Comparison of ENCODE assay signal across 11 mouse cellular contexts in the genomic region with DNA sequence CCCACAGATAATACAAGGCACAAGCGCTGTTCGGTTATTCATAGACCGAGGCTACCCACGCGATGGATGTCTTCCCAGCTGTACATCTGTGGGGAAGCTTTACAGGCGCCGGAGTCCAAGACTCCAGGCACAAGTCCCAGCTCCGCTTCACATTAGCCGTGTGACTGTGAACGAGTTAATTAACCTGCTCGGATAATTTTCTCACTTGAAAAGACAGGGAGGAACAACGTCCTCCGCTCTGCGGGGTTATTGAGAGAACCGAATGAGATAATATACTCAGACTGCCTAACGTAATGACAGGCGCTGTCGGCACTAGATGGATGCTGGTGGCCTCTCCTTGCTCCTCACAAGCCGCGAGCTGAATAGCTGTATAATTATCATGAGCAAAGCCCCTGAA.
DNase-seq lines count a peak whose midpoint lies in the region; ATAC-seq lines count a peak whose summit lies in the region.
"Had no signal": no experiment of that assay in that cellular context is flagged by ENCODE, and none has a peak within 500 bp of the region (broad histone marks: within the 10 kb centered on the region; RNA-seq: fewer than 3 reads in every experiment).

No protein-coding gene starts in this region.

- H3K4me1 ChIP-seq in hindbrain, embryonic 15.5 days (replicated peaks) = peaks cover 18% of the 10 kb centered on the region
- peaks cover 11% of the 10 kb centered on the region for H3K4me1 ChIP-seq in midbrain, embryonic 14.5 days (ENCODE audit: control insufficient read depth, insufficient read depth, low read length)
- H3K4me1 ChIP-seq: liver, embryonic 15.5 days had no signal

- peak overlapping the region; percentile 24 for H3K4me2 ChIP-seq in hindbrain, embryonic 15.5 days
- peak overlapping the region; percentile 42 for H3K4me2 ChIP-seq in midbrain, embryonic 14.5 days (ENCODE audit: low read length)
- H3K4me2 ChIP-seq: liver, embryonic 15.5 days had no signal

- H3K27me3 ChIP-seq in hindbrain, embryonic 15.5 days = no peaks in the 10 kb centered on the region
- no peaks in the 10 kb centered on the region for H3K27me3 ChIP-seq in midbrain, embryonic 14.5 days (ENCODE audit: control insufficient read depth, insufficient read depth, low read length)
- H3K27me3 ChIP-seq: liver, embryonic 15.5 days had no signal

- H3K4me3 ChIP-seq in hindbrain, embryonic 15.5 days = no peak overlapping the region
- H3K4me3 ChIP-seq in midbrain, embryonic 14.5 days (replicated peaks; ENCODE audit: low read depth, low read length) = no peak overlapping the region; the same call in 1 of the 2 replicates
- H3K4me3 ChIP-seq: liver, embryonic 15.5 days; myocyte had no signal

- H3K9ac ChIP-seq in hindbrain, embryonic 15.5 days = no peak overlapping the region
- H3K9ac ChIP-seq in midbrain, embryonic 14.5 days (replicated peaks; ENCODE audit: low read length) = peak overlapping the region; percentile 31; the same call in 1 of the 2 replicates
- H3K9ac ChIP-seq: liver, embryonic 15.5 days had no signal

- peaks cover 29% of the 10 kb centered on the region for H3K36me3 ChIP-seq in hindbrain, embryonic 15.5 days
- peaks cover 48% of the 10 kb centered on the region for H3K36me3 ChIP-seq in midbrain, embryonic 14.5 days (ENCODE audit: control insufficient read depth, insufficient read depth, low read length)
- H3K36me3 ChIP-seq: liver, embryonic 15.5 days had no signal

- peak overlapping the region; percentile 36 for H3K27ac ChIP-seq in hindbrain, embryonic 15.5 days (replicated peaks)
- peak overlapping the region; percentile 74 for H3K27ac ChIP-seq in midbrain, embryonic 14.5 days (replicated peaks; ENCODE audit: low read depth, low read length)
- H3K27ac ChIP-seq: liver, embryonic 15.5 days had no signal

- DNase-seq in right cerebral cortex, adult 18-20 months = peak; percentile 88
- DNase-seq in right cerebral cortex, postnatal 4 days = no peak
- DNase-seq in midbrain, embryonic 14.5 days = peak; percentile 79
- DNase-seq in kidney, postnatal 25 days = no peak
- no peak for DNase-seq in urinary bladder, postnatal 10 days (ENCODE audit: low spot score)
- DNase-seq: cerebellum, adult 11 months; kidney, adult 8-10 months had no signal

- H3K9me3 ChIP-seq in hindbrain, embryonic 15.5 days = no peaks in the 10 kb centered on the region
- no peaks in the 10 kb centered on the region for H3K9me3 ChIP-seq in midbrain, embryonic 14.5 days (ENCODE audit: control insufficient read depth, low read length)
- H3K9me3 ChIP-seq: liver, embryonic 15.5 days had no signal

- 22% methylated on average over 20 of the region's 20 CpGs for WGBS in hindbrain, embryonic 15.5 days
- 15% methylated on average over 20 of the region's 20 CpGs for WGBS in midbrain, embryonic 14.5 days

- peak; percentile 89 for ATAC-seq in hindbrain, embryonic 15.5 days (ENCODE audit: low FRiP score, low read depth)
- ATAC-seq in midbrain, embryonic 14.5 days (ENCODE audit: low FRiP score, low TSS enrichment) = peak; percentile 81
- ATAC-seq in activated CD4-positive, CD25-positive, alpha-beta regulatory T cell, adult 4 months = no peak

Comparison
In these comparisons a context has a peak if more than half of its experiments do, and no peak if none do; other contexts are left out.
1. DNase-seq: peak in right cerebral cortex, adult 18-20 months (single experiment) and midbrain, embryonic 14.5 days (single experiment); none in right cerebral cortex, postnatal 4 days (single experiment), kidney, postnatal 25 days (0 of 2) and urinary bladder, postnatal 10 days (single experiment).